Mouse (Mus musculus) heart, postnatal 36 days (tissue): ENCODE data around the gene Gp1ba. TPM values are rescaled to one million over a fixed set of nuclear protein-coding genes. Genes with fewer than 3 reads are reported as not detected.

Experiments used
- DNase-seq, 2 experiments: peaks; one replicate each; pipeline ENCODE4 v3.0.0; 2021 to 2022
- intact Hi-C: fragments of 180-260 bp; cut with DNase I; formaldehyde crosslinking; loops from one replicate; pipeline ENCODE4 v1.15.1; 2025
- total RNA-seq, 2 experiments: library from RNA; stranded (reverse); gene quantifications; 2 replicates each; pipeline ENCODE4 v1.2.3; 2021

The Gp1ba gene
- total RNA-seq, 2 experiments from 2014 or later = 0.16 to 0.17 TPM

- intact Hi-C loops = loop anchor here (10.0 kb wide), 1 partner anchor 656 kb away; the partner anchor contains the start of genes Gabarap and Phf23
- no peak for DNase-seq
Observed at GRCm38 (mm10) chr11:70650322-70651175, 11.6 kb downstream of the Gp1ba start.

- intact Hi-C loops = loop anchor here (10.0 kb wide), 1 partner anchor 657 kb away; the partner anchor contains the start of genes Gabarap and Phf23
- no peak for DNase-seq
Observed at GRCm38 (mm10) chr11:70651391-70651790, 12.5 kb downstream of the Gp1ba start.

GRCm38 (mm10) chr11:70652029-70652883 lies 13.3 kb downstream of the Gp1ba start:
- DNase-seq = no peak
- intact Hi-C loops = loop anchor here (10.0 kb wide), 1 partner anchor 657 kb away; the partner anchor contains the start of genes Gabarap and Phf23

- DNase-seq = no peak
Observed at GRCm38 (mm10) chr11:70652884-70653344, 14.0 kb downstream of the Gp1ba start.

GRCm38 (mm10) chr11:70653345-70654197 lies 14.6 kb downstream of the Gp1ba start:
- DNase-seq = peak; percentile 71 to 80
- intact Hi-C loops = loop anchor here (2.0 to 10.0 kb wide), 2 partner anchors 47 to 659 kb away; partner anchors contain the start of genes Gabarap, Inca1, Kif1c and Phf23

More at GRCm38 (mm10) chr11:70652884-70653344, 14.0 kb downstream of the Gp1ba start:
- intact Hi-C loops = loop anchor here (10.0 kb wide), 1 partner anchor 658 kb away; the partner anchor contains the start of genes Gabarap and Phf23

GRCm38 (mm10) chr11:70654198-70654922 lies 15.4 kb downstream of the Gp1ba start, which contains the start of gene Pfn1:
Gene Pfn1, minus strand, starts transcription at chr11:70654644.
- intact Hi-C loops = loop anchor here (2.0 to 10.0 kb wide), 2 partner anchors 46 to 660 kb away; partner anchors contain the start of genes Gabarap, Inca1, Kif1c and Phf23
- peak; percentile 77 to 81 for DNase-seq

GRCm38 (mm10) chr11:70654923-70655570 lies 16.1 kb downstream of the Gp1ba start:
- DNase-seq = peak; percentile 80 to 89
- intact Hi-C loops = loop anchor here (2.0 to 10.0 kb wide), 2 partner anchors 46 to 660 kb away; partner anchors contain the start of genes Gabarap, Inca1, Kif1c and Phf23

- peak; percentile 66 to 83 for DNase-seq
- intact Hi-C loops = loop anchor here (1.0 to 10.0 kb wide), 3 partner anchors 12 to 661 kb away; partner anchors contain the start of genes Gabarap, Inca1, Kif1c and Phf23
Observed at GRCm38 (mm10) chr11:70655571-70656455, 16.9 kb downstream of the Gp1ba start.

- intact Hi-C loops = loop anchor here (1.0 to 10.0 kb wide), 2 partner anchors 12 to 662 kb away; partner anchors contain the start of genes Gabarap and Phf23
- DNase-seq = peak; percentile 74 to 79
Observed at GRCm38 (mm10) chr11:70656456-70656927, 17.6 kb downstream of the Gp1ba start.

GRCm38 (mm10) chr11:70656964-70657363 lies 18.0 kb downstream of the Gp1ba start, which contains the start of gene Eno3:
Gene Eno3, plus strand, starts transcription at chr11:70657202.
- DNase-seq = peak in 1 of 2 experiments; percentile 49
- intact Hi-C loops = loop anchor here (1.0 to 10.0 kb wide), 2 partner anchors 11 to 662 kb away; partner anchors contain the start of genes Gabarap and Phf23

- no peak for DNase-seq
- intact Hi-C loops = loop anchor here (10.0 kb wide), 1 partner anchor 663 kb away; the partner anchor contains the start of genes Gabarap and Phf23
Observed at GRCm38 (mm10) chr11:70657573-70657972, 18.7 kb downstream of the Gp1ba start.

- intact Hi-C loops = loop anchor here (10.0 kb wide), 1 partner anchor 663 kb away; the partner anchor contains the start of genes Gabarap and Phf23
- DNase-seq = no peak
Observed at GRCm38 (mm10) chr11:70657991-70658390, 19.1 kb downstream of the Gp1ba start.

- intact Hi-C loops = loop anchor here (10.0 kb wide), 1 partner anchor 664 kb away; the partner anchor contains the start of genes Gabarap and Phf23
- no peak for DNase-seq
Observed at GRCm38 (mm10) chr11:70658521-70658920, 19.6 kb downstream of the Gp1ba start.

GRCm38 (mm10) chr11:70658942-70659341 lies 20.0 kb downstream of the Gp1ba start:
- intact Hi-C loops = loop anchor here (10.0 kb wide), 1 partner anchor 664 kb away; the partner anchor contains the start of genes Gabarap and Phf23
- no peak for DNase-seq

GRCm38 (mm10) chr11:70660571-70660970 lies 21.6 kb downstream of the Gp1ba start:
- no peak for DNase-seq
- intact Hi-C loops = no loop called here

- no peak for DNase-seq
- intact Hi-C loops = no loop called here
Observed at GRCm38 (mm10) chr11:70663101-70663500, 24.2 kb downstream of the Gp1ba start.
